Mouse (Mus musculus) hindbrain, embryonic 12.5 days (tissue): ENCODE results near the gene Traf2. TPM values are rescaled to one million over a fixed set of nuclear protein-coding genes. Genes with fewer than 3 reads are reported as not detected.

Experiments used
- ATAC-seq: fragments of 200-750 bp; cut with Nextera tagmentation; 2 replicates; pipeline ENCODE4 v1.8.0; 2017; ENCODE audit warnings: moderate TSS enrichment; ENCODE audit not compliant: low FRiP score
- H3K27ac ChIP-seq: fragments of 300-500 bp; sonication (generic); 2 replicates; pipeline ENCODE4 v1.5.1; 2016; ENCODE audit warnings: mild to moderate bottlenecking
- H3K27me3 ChIP-seq: fragments of 300-500 bp; sonication (generic); 2 replicates; pipeline ENCODE4 v1.6.1; 2016; ENCODE audit warnings: mild to moderate bottlenecking
- H3K36me3 ChIP-seq: fragments of 300-500 bp; sonication (generic); 2 replicates; pipeline ENCODE4 v1.6.1; 2016; ENCODE audit warnings: mild to moderate bottlenecking
- H3K4me1 ChIP-seq: fragments of 300-500 bp; sonication (generic); 2 replicates; pipeline ENCODE4 v1.6.1; 2016
- H3K4me2 ChIP-seq: fragments of 300-500 bp; sonication (generic); replicated peaks from 2 replicates; pipeline ENCODE4 v1.6.1; 2016; ENCODE audit warnings: mild to moderate bottlenecking
- H3K4me3 ChIP-seq: fragments of 300-500 bp; sonication (generic); 2 replicates; pipeline ENCODE4 v1.5.1; 2016; ENCODE audit warnings: mild to moderate bottlenecking
- H3K9ac ChIP-seq: fragments of 300-500 bp; sonication (generic); 2 replicates; pipeline ENCODE4 v1.6.1; 2016; ENCODE audit warnings: mild to moderate bottlenecking, moderate library complexity
- H3K9me3 ChIP-seq: fragments of 300-500 bp; sonication (generic); replicated peaks from 2 replicates; pipeline ENCODE4 v1.6.1; 2016; ENCODE audit warnings: mild to moderate bottlenecking
- WGBS: fragments of 180-500 bp; shearing (Covaris S2); methylation state at CpG from one replicate; pipeline ENCODE4 v1.1.7; 2016; 5-methylcytosine and 5-hydroxymethylcytosine counted together
- polyA plus RNA-seq: library from polyadenylated mRNA; unstranded; fragments of >200 nt; fragmentation: Nextera tagmentation; extraction: Ambion mirVana; gene quantifications from 2 replicates; pipeline ENCODE4 v1.2.1, GENCODE M21; 2016

Gene Traf2
- polyA plus RNA-seq, 1 experiment from 2014 or later, result 29.6 TPM

DNA sequence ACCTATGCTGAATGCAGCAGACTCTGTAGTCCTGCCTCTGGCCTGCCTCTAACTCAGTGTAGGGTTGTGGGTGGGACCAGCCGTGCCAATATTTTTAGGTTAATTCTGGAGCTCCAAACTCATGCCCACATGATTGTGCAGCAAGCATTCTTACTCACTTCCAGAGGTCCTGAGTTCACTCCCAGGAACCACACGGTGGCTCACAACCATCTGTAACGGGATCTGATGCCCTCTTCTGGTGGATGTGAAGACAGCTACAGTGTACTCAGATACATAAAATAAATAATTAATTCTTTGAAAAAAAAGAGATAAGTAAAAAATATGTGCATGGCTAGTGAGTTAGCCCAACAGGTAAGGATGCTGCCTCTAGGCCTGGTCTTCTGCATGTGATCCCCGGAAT is 50.3 kb downstream of the Traf2 start:
- ATAC-seq, result no peak

GRCm38 (mm10) chr2:25493476-25493961 is 53.2 kb downstream of the Traf2 start, which contains the start of gene Lcn12:
Lcn12 (minus strand) TSS chr2:25493911.
- Histone ChIP-seq H3K9ac (no peak within 1 kb of the TSS), H3K4me1 (no peaks in the 10 kb centered on the region), H3K4me3 (no peak within 1 kb of the TSS), H3K4me2 (no peak within 1 kb of the TSS), H3K9me3 (no peaks in the 10 kb centered on the region), H3K27ac (no peak within 1 kb of the TSS), H3K36me3 (no peaks in the 10 kb centered on the region), H3K27me3 (no peaks in the 10 kb centered on the region)
- ATAC-seq, result no peak
- 86% methylated on average over 5 of the region's 5 CpGs for WGBS

More for the DNA sequence above, 50.3 kb downstream of the Traf2 start:
- H3K36me3 ChIP-seq, result no peaks in the 10 kb centered on the region
- 43% methylated on average over 4 of the region's 4 CpGs for WGBS
- no peak overlapping the region for H3K9ac ChIP-seq
- no peaks in the 10 kb centered on the region for H3K9me3 ChIP-seq
- H3K4me2 ChIP-seq, result no peak overlapping the region
- peaks cover 8% of the 10 kb centered on the region for H3K4me1 ChIP-seq
- H3K27me3 ChIP-seq, result no peaks in the 10 kb centered on the region
- H3K4me3 ChIP-seq, result no peak overlapping the region
- H3K27ac ChIP-seq, result no peak overlapping the region

GRCm38 (mm10) chr2:25492988-25493387 is 53.8 kb downstream of the Traf2 start:
- Histone ChIP-seq H3K9ac (no peak overlapping the region), H3K4me1 (no peaks in the 10 kb centered on the region), H3K4me3 (no peak overlapping the region), H3K9me3 (no peaks in the 10 kb centered on the region), H3K4me2 (no peak overlapping the region), H3K27me3 (no peaks in the 10 kb centered on the region), H3K27ac (no peak overlapping the region), H3K36me3 (no peaks in the 10 kb centered on the region)
- no peak for ATAC-seq
- 90% methylated on average over 5 of the region's 5 CpGs for WGBS

DNA sequence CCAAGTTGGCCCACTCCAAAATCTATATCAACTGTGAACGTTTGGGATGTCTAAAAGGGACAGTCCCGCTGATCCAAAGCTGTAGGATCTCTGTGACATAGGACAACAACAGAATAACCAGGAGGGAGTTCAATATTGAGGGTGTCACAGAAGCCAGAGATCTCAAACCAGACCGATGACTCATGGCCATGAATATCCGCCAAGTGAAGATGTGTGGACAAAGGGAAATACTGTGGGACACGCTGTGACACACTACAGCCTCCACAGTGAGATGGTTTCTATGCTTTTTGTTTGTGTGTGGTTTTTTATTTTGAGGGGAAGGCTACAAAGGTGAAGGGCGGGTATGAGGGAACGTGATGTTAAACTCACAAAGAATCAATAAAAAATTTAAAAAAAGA is 58.1 kb downstream of the Traf2 start:
- no peak overlapping the region for H3K27ac ChIP-seq
- H3K27me3 ChIP-seq, result 0 out of 2 replicates have a peak, but pooled peaks cover 3% of the 10 kb centered on the region
- H3K9ac ChIP-seq, result no peak overlapping the region
- WGBS, result 82% methylated on average over 7 of the region's 7 CpGs
- ATAC-seq, result no peak
- no peak overlapping the region for H3K4me3 ChIP-seq
- no peaks in the 10 kb centered on the region for H3K36me3 ChIP-seq
- no peaks in the 10 kb centered on the region for H3K4me1 ChIP-seq
- H3K4me2 ChIP-seq, result no peak overlapping the region
- H3K9me3 ChIP-seq, result no peaks in the 10 kb centered on the region

DNA sequence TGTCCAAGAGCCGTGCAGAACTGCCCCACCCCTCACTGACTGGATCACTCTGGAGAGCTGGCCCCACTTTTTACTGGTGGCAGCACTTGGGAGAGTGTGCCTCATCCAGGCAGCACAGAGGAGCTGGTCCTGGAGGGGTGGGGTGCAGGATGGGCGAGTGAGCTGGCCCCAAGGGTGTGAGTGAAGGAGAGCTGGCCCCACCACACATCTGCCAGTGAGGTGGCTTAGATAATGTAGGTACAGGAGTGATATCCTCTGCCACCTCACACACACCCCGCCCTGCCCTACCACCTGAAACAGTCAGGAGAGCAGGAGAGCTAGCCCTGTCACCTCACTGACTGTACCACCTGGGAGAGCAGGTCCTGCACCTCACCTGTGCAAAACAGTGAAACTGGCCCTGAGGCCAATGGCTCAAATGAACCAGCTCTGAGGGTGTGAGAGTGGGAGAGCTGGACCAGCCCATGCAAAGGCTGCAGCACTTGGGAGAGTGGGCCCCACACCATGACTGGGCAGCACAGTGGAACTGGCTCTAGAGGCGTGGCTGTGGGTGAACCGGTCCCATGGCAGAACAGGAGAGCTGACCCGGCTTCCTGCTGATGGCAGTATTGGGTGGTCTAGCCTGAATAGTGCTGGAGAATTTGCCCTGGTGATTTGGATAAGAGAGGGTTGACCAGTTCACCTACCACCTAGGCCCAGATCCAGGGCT is 58.6 kb downstream of the Traf2 start:
- WGBS, result 76% methylated on average over 6 of the region's 6 CpGs
- Histone ChIP-seq H3K4me2 (no peak overlapping the region), H3K27me3 (0 out of 2 replicates have a peak, but pooled peaks cover 3% of the 10 kb centered on the region), H3K9me3 (no peaks in the 10 kb centered on the region), H3K36me3 (no peaks in the 10 kb centered on the region), H3K9ac (no peak overlapping the region), H3K4me3 (no peak overlapping the region), H3K4me1 (no peaks in the 10 kb centered on the region), H3K27ac (no peak overlapping the region)
- no peak for ATAC-seq

- Histone ChIP-seq H3K36me3 (no peaks in the 10 kb centered on the region), H3K9ac (no peak overlapping the region), H3K27ac (no peak overlapping the region), H3K27me3 (0 out of 2 replicates have a peak, but pooled peaks cover 3% of the 10 kb centered on the region), H3K4me1 (no peaks in the 10 kb centered on the region), H3K4me3 (no peak overlapping the region), H3K9me3 (no peaks in the 10 kb centered on the region), H3K4me2 (no peak overlapping the region)
- no peak for ATAC-seq
- WGBS, result 71% methylated on average over 11 of the region's 11 CpGs
Measured at GRCm38 (mm10) chr2:25484901-25485647, 61.7 kb downstream of the Traf2 start.

DNA sequence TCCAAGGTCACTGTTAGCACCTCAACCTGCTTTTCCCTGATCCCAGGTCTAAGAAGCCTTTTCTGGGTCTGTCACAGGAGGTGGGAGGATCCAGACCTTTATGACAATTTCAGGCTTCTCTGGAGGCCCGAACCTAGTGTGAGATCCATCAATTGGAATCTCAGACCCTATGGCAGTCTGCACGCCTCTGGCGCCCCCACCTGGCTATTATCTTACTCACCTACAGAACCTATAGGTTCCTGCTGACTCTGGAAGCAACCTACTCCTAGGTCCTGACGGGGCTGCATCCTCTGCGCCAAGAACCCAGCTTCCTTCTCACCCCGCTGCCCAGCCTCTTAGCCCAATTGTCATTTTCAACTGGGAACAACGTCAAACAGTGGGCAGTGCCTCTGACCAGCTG is 63.8 kb downstream of the Traf2 start:
- H3K27me3 ChIP-seq, result 0 out of 2 replicates have a peak, but pooled peaks cover 7% of the 10 kb centered on the region
- H3K27ac ChIP-seq, result no peak overlapping the region
- no peak for ATAC-seq
- WGBS, result 31% methylated on average over 7 of the region's 7 CpGs
- H3K4me2 ChIP-seq, result no peak overlapping the region
- H3K9me3 ChIP-seq, result no peaks in the 10 kb centered on the region
- no peaks in the 10 kb centered on the region for H3K4me1 ChIP-seq
- no peak overlapping the region for H3K4me3 ChIP-seq
- no peak overlapping the region for H3K9ac ChIP-seq
- H3K36me3 ChIP-seq, result no peaks in the 10 kb centered on the region

DNA sequence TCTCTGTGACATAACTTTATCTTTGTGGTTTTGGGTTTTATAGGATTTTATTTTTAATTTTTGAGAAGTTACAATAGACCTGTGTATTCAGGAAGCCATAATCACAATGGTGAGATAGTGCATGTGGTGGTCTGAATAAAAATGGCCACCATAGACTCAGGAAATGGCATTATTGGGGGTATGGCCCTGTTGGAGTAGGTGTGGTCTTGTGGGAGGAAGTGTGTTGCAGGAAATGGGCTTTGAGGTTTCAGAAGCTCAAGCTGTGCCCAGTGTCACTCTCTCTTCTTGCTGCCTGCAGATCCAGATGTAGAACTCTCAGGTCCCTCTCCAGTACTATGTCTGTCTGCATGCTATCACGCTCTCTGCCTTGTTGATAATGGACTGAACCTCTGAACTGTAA is 66.2 kb downstream of the Traf2 start:
- peaks cover 7% of the 10 kb centered on the region; the same call in 1 of the 2 replicates for H3K27me3 ChIP-seq
- H3K4me2 ChIP-seq, result no peak overlapping the region
- H3K4me1 ChIP-seq, result no peaks in the 10 kb centered on the region
- WGBS, result 84% methylated on average over 1 of the region's 1 CpGs
- ATAC-seq, result no peak
- H3K27ac ChIP-seq, result no peak overlapping the region
- no peaks in the 10 kb centered on the region for H3K9me3 ChIP-seq
- no peak overlapping the region for H3K4me3 ChIP-seq
- H3K9ac ChIP-seq, result no peak overlapping the region
- no peaks in the 10 kb centered on the region for H3K36me3 ChIP-seq

DNA sequence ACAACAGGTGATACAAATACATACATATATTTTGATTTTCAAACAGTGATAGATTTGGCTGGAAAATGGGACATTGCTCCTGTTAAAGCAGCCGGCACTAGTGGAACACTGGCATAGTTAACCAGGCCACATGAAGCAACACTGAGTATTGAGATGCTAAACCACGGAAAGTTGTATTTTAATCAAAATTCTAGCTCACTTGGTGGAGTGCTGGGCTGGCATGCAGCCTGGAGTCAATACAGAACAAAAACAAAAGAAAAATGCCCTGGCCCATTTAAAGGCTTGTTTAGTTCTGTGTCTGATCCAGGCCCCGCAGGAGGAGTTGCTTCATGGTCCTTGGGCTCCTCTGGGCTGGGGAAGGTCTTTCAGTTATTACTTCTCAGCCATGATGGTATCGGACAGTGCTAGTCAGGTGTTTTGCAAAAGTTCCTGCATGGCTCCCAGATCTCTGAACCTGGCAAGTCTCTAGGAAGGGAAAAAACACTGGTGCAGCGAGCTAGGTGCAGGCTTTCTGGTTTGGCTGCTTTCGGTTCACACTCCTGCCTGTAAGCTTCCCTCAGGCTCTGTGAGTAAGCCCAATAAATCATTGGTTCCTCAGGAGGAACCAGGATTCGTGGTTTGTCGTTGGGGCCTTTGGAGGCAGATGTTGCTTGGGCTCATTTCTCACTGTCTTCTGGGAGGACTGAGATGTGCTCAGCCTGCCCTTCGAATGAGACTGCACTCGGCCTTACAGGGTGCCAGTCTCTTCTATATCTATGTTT is 67.0 kb downstream of the Traf2 start:
- 78% methylated on average over 10 of the region's 10 CpGs for WGBS
- ATAC-seq, result no peak
- H3K36me3 ChIP-seq, result no peaks in the 10 kb centered on the region

GRCm38 (mm10) chr2:25477967-25478675 is 68.6 kb downstream of the Traf2 start:
- no peak overlapping the region for H3K4me2 ChIP-seq
- H3K36me3 ChIP-seq, result no peaks in the 10 kb centered on the region
- H3K27me3 ChIP-seq, result peaks cover 5% of the 10 kb centered on the region; the same call in 1 of the 2 replicates
- no peaks in the 10 kb centered on the region for H3K4me1 ChIP-seq
- no peak overlapping the region for H3K27ac ChIP-seq
- no peak overlapping the region for H3K9ac ChIP-seq
- H3K4me3 ChIP-seq, result no peak overlapping the region
- H3K9me3 ChIP-seq, result no peaks in the 10 kb centered on the region
- ATAC-seq, result no peak
- WGBS, result 96% methylated on average over 3 of the region's 3 CpGs

More for the DNA sequence above, 67.0 kb downstream of the Traf2 start:
- Histone ChIP-seq H3K4me1 (no peaks in the 10 kb centered on the region), H3K9ac (no peak overlapping the region), H3K27ac (no peak overlapping the region), H3K4me2 (no peak overlapping the region), H3K27me3 (peaks cover 7% of the 10 kb centered on the region; the same call in 1 of the 2 replicates), H3K9me3 (no peaks in the 10 kb centered on the region), H3K4me3 (no peak overlapping the region)

DNA sequence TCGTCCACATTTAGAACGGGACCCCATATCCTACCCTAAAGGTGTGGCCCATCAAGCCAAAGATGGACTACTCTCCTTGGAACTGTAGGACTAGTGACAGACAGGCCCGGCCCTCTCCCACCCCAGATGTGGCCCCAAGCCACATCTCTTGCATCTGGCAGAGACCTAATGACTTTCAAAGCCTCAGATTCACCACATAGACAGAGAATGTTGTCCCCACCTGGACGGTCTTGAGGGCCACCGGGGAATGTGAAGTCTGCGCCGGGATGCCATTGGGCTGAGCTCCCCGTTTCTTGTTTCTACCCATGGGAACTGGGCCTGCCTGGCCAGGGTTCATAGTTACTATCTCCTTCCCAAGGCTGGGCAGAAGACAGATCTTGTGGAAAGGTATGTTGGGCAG is 69.2 kb downstream of the Traf2 start:
- H3K9ac ChIP-seq, result no peak overlapping the region
- WGBS, result 89% methylated on average over 8 of the region's 8 CpGs
- no peak overlapping the region for H3K4me2 ChIP-seq
- H3K27ac ChIP-seq, result no peak overlapping the region
- no peaks in the 10 kb centered on the region for H3K4me1 ChIP-seq
- no peak overlapping the region for H3K4me3 ChIP-seq
- no peaks in the 10 kb centered on the region for H3K9me3 ChIP-seq
- H3K27me3 ChIP-seq, result peaks cover 5% of the 10 kb centered on the region; the same call in 1 of the 2 replicates
- H3K36me3 ChIP-seq, result no peaks in the 10 kb centered on the region
- no peak for ATAC-seq
